Mouse (Mus musculus) embryonic facial prominence, embryonic 10.5 days (tissue): Measurements from ENCODE around the gene Rapsn. TPM values are rescaled to one million over a fixed set of nuclear protein-coding genes. Genes with fewer than 3 reads are reported as not detected.

Experiments used
- DNase-seq: peaks from one replicate; pipeline ENCODE4 v3.0.0-alpha.2; 2017; ENCODE audit warnings: low spot score
- H3K27ac ChIP-seq: fragments of 300-500 bp; sonication (generic); replicated peaks from 2 replicates; pipeline ENCODE4 v1.5.1; 2016; ENCODE audit warnings: mild to moderate bottlenecking
- H3K27me3 ChIP-seq: fragments of 300-500 bp; sonication (generic); replicated peaks from 2 replicates; pipeline ENCODE4 v1.6.1; 2016; ENCODE audit warnings: low read depth, mild to moderate bottlenecking; ENCODE audit not compliant: poor library complexity, severe bottlenecking
- H3K36me3 ChIP-seq: fragments of 300-500 bp; sonication (generic); replicated peaks from 2 replicates; pipeline ENCODE4 v1.6.1; 2016; ENCODE audit warnings: mild to moderate bottlenecking, moderate library complexity
- H3K4me1 ChIP-seq: fragments of 300-500 bp; sonication (generic); 2 replicates; pipeline ENCODE4 v1.6.1; 2016
- H3K4me3 ChIP-seq: fragments of 300-500 bp; sonication (generic); 2 replicates; pipeline ENCODE4 v1.5.1; 2016; ENCODE audit warnings: mild to moderate bottlenecking, moderate library complexity
- H3K9me3 ChIP-seq: fragments of 300-500 bp; sonication (generic); 2 replicates; pipeline ENCODE4 v1.6.1; 2016; ENCODE audit warnings: mild to moderate bottlenecking
- WGBS: fragments of 180-500 bp; shearing (Covaris S2); methylation state at CpG from one replicate; pipeline ENCODE4 v1.1.7; 2016; 5-methylcytosine and 5-hydroxymethylcytosine counted together
- polyA plus RNA-seq: library from polyadenylated mRNA; unstranded; fragments of >200 nt; fragmentation: Nextera tagmentation; extraction: Ambion mirVana; gene quantifications from 2 replicates; pipeline ENCODE4 v1.2.1, GENCODE M21; 2016

The Rapsn gene
- polyA plus RNA-seq, 1 experiment from 2014 or later = 1.2 TPM

DNA sequence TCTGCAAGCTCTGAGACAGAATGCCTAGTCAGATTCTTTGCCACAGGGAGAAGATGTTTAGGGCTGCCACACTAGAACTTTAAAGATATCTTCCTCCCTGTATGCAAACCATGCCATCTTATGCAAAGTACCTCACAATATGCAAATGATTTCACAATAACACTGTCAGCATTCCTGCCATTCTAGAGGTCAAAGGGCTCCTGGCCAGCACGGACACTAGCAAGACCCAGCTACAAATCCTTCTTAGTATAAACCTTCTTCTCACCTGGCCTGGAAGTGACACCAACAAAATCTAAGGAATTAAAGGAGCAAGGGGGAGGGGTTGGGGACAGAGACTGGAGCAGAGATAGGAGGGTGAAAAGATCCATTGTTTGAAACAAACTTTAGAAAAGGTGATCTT is 36.7 kb downstream of the Rapsn start:
- WGBS = 30% methylated on average over 1 of the region's 1 CpGs
- no peak overlapping the region for H3K27ac ChIP-seq
- H3K4me3 ChIP-seq = no peak overlapping the region
- H3K27me3 ChIP-seq = no peaks in the 10 kb centered on the region
- no peaks in the 10 kb centered on the region for H3K9me3 ChIP-seq
- peaks cover 35% of the 10 kb centered on the region for H3K4me1 ChIP-seq
- no peak for DNase-seq
- peaks cover 6% of the 10 kb centered on the region for H3K36me3 ChIP-seq

DNA sequence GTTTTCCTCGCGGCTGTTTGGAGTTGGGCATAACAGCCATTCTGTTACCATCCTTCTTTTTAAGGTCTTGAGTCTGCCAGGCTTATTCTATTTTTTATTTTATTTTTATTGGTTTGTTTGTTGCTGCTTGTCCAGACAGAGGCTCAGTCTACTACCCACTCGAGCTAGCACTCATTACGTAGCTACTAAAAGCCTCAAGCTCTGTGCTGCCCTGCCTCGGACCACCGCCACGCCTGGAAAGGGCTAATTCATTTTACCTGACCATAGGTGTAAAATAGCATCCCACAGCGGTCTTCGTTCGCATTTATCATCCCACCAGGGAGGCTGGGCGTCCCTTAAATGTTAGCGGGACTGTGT is 42.5 kb downstream of the Rapsn start:
- H3K27ac ChIP-seq = no peak overlapping the region
- WGBS = 18% methylated on average over 12 of the region's 12 CpGs
- DNase-seq = no peak
- peaks cover 20% of the 10 kb centered on the region for H3K4me1 ChIP-seq
- peaks cover 24% of the 10 kb centered on the region for H3K27me3 ChIP-seq
- no peaks in the 10 kb centered on the region for H3K9me3 ChIP-seq
- peak overlapping the region; percentile 63 for H3K4me3 ChIP-seq
- H3K36me3 ChIP-seq = no peaks in the 10 kb centered on the region

DNA sequence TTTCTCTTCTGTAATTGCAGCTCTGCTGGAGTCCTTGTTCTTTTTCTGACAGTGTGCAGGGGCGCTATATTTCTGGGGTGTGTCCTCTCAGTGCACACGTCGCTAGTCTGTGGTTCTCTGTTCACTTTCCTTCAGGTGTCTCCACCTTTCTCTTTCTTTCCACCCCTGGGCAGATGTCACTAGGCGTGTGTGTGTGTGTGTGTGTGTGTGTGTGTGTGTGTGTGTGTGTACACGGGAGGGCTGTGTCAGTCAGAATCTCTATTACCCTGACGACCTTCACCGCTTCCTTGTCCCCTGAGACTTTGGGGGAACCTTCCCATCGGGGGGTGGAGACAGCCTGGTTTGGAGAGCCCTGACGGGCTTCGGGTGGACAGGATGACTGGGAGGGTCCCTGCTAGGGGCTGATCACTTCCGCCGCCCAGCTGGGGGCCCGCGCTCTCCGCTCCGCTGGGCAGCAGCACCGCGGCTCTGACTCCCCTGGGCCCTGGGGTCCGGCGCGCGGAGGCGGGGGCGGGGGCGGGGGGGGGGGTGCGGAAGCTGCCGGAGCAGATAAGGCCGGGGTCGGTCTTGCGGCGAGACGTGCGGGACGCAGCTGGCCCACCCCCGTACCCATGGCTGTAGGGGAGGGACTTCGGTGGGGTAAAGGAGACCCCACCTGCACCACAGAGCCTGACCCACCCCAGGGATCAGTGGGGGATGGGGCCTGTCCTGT is 43.0 kb downstream of the Rapsn start:
- H3K27ac ChIP-seq = peak overlapping the region; percentile 80
- 2% methylated on average over 36 of the region's 36 CpGs for WGBS

DNA sequence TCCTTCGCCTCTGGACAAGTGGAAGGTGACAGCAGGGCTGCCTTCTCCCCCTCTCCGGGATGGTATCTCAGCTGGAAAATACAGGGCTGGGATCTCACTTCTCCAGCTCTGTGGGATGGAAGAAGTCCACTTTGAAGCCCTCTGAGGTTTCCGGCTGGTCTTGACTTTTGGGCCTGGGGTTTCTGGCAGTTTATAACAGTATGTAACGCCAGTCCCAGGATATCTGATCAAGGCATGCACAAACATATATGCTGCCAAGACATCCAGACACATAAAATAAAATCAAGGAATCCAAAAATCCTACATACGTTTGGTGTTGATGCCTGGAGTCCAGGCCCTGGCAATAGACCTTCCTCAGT is 43.6 kb downstream of the Rapsn start:
- WGBS = 31% methylated on average over 5 of the region's 5 CpGs
- Histone ChIP-seq H3K9me3 (no peaks in the 10 kb centered on the region), H3K27ac (peak overlapping the region; percentile 80)

More for the DNA sequence above, 43.0 kb downstream of the Rapsn start:
- H3K9me3 ChIP-seq = no peaks in the 10 kb centered on the region
- DNase-seq = peak; percentile 60
- H3K27me3 ChIP-seq = peaks cover 24% of the 10 kb centered on the region
- no peaks in the 10 kb centered on the region for H3K36me3 ChIP-seq
- peaks cover 23% of the 10 kb centered on the region for H3K4me1 ChIP-seq
- H3K4me3 ChIP-seq = peak overlapping the region; percentile 63

DNA sequence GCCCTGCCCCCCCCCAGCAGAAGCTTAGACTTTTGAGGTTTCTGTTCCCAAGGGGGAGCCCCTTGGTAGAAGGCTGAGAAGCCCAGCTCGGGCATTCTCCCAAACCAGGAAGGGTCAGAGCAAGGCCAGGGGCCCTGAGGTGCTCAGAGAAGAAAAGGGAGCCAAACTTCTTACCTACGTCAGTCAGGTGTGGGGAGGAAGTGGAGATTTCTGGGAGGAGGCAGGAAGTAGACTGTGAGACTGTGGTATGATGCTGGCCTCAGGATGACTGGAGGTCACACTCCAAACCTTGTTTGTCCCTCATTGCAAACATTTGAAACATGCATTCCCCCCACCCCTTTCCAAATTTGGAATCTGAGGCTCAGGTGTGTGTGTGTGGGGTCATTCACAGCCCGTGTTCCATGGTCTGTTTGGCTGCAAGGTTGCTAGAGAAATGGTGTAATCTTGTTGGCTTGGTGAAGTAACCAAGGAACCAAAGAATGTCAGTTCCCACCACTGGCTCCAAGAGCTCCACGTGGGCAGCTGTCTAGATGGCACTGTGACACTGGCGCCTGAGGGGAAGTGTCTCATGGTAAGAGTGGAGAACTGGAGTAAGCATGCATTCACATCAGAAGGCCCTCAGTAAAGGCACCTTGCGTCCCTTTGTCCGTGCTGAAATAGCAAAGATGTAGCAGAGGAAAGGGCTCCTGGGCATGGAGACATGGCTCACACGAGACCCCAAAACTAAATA is 45.5 kb downstream of the Rapsn start:
- H3K36me3 ChIP-seq = no peaks in the 10 kb centered on the region
- H3K4me3 ChIP-seq = no peak overlapping the region
- peaks cover 24% of the 10 kb centered on the region for H3K27me3 ChIP-seq
- 82% methylated on average over 8 of the region's 8 CpGs for WGBS
- DNase-seq = no peak
- H3K4me1 ChIP-seq = peaks cover 32% of the 10 kb centered on the region
- no peaks in the 10 kb centered on the region for H3K9me3 ChIP-seq
- no peak overlapping the region; the same call in 1 of the 2 replicates for H3K27ac ChIP-seq

More for the DNA sequence above, 43.6 kb downstream of the Rapsn start:
- no peak for DNase-seq
- Histone ChIP-seq H3K27me3 (peaks cover 24% of the 10 kb centered on the region), H3K4me3 (peak overlapping the region; percentile 63), H3K4me1 (peaks cover 23% of the 10 kb centered on the region), H3K36me3 (no peaks in the 10 kb centered on the region)

DNA sequence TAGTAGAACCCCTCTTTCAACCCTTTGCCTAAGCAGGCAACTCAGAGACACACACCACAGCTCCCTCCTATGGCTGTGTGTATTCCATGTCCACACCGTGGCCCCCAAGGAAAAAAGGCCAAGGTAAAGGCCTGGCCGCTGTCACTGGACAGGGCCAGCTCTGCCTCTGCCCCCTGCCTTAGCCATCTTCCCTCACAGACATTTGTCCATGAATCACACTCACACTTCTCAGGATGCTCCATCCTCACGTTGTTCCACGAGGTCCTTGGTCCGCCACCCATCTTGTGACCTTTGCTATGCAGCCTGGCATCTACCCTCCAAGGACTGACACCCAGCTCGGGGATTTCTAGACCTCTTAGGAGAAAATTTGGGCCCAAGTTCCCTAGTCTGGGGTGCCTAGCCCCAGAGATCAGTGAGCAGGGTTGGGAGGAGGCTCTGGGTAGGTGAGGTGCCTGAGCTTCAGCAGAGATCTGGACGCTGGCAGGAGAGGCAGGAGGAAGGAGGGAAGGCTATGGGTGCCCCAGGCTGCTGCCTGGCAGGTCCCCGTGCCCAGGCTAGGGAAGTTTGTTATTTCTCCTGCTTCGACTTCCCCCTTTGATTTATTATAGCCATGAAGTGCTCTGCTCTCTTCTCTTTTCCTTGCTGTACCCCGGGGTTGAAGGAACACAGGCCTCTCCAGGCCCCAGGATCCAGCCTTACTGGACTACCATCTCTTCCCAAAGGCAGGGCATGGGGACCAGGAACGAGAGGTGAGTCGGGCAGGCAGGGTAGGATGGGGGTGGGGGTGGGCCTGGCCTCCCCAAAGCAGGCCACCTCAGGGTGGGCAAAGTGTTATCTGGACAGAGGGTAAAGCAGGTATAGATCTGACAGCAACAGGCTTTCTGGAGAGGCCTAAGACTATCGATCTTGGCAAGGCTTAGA is 46.6 kb downstream of the Rapsn start, which contains the start of gene Spi1:
Spi1 (plus strand) TSS at position 616 of the 921 bp plus-strand sequence.
- Histone ChIP-seq H3K4me1 (peaks cover 39% of the 10 kb centered on the region), H3K9me3 (no peaks in the 10 kb centered on the region), H3K4me3 (no peak within 1 kb of the TSS), H3K27me3 (peaks cover 24% of the 10 kb centered on the region), H3K27ac (peak within 1 kb of the TSS; percentile 61), H3K36me3 (no peaks in the 10 kb centered on the region)
- no peak for DNase-seq
- 85% methylated on average over 13 of the region's 13 CpGs for WGBS

DNA sequence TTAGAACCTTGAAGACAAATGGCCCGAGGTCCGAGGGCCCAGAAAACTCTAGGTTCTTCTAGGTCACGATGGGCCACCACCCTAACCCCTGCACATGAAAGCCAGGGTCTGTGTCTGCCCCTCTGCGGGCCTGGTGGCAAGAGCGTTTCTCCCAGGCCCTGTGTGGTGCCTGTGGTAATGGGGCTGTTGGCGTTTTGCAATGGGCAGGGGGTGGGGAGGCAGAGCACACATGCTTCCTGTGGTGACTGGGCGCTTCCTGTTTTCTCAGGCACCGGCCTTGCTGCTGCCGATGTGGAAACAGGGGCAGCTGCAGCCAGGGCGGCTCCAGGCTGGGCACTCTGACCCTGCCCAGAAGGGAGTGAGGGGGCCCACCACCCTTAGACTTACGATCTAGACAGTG is 47.4 kb downstream of the Rapsn start:
- no peak overlapping the region for H3K4me3 ChIP-seq
- H3K9me3 ChIP-seq = no peaks in the 10 kb centered on the region
- no peaks in the 10 kb centered on the region for H3K36me3 ChIP-seq
- peaks cover 37% of the 10 kb centered on the region for H3K4me1 ChIP-seq
- DNase-seq = no peak
- H3K27ac ChIP-seq = peak overlapping the region; percentile 61
- WGBS = 67% methylated on average over 11 of the region's 11 CpGs
- peaks cover 19% of the 10 kb centered on the region for H3K27me3 ChIP-seq

DNA sequence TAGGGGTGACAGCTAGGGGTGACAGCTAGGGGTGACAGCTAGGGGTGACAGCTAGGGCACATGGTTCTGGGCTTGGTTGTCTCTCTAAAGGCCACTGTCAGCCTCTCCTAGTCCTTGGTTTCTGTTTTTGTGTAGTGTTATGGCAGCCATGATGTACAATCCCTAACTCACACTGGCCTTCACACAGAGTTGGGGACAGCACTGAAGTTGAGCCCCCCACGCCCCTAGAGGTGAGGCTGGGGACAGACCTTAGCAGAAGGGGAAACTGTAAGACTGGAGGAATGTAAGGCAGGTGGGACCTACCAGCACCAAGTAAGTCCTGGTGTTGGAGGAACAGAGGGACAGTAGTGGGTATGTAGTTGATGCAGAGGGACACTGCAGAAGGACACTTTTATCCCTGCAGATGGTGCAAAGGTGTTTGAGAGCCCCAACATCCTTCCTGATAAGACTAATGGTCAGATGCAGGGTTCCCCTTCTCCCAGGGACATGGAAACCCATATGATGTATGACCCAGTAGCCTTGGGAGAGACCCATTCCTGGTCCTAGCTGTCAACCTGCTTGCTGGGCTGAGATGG is 48.0 kb downstream of the Rapsn start:
- Histone ChIP-seq H3K4me1 (peaks cover 31% of the 10 kb centered on the region), H3K27me3 (peaks cover 13% of the 10 kb centered on the region), H3K9me3 (no peaks in the 10 kb centered on the region), H3K4me3 (no peak overlapping the region), H3K36me3 (no peaks in the 10 kb centered on the region), H3K27ac (peak overlapping the region; percentile 61)
- 68% methylated on average over 1 of the region's 1 CpGs for WGBS
- no peak for DNase-seq

DNA sequence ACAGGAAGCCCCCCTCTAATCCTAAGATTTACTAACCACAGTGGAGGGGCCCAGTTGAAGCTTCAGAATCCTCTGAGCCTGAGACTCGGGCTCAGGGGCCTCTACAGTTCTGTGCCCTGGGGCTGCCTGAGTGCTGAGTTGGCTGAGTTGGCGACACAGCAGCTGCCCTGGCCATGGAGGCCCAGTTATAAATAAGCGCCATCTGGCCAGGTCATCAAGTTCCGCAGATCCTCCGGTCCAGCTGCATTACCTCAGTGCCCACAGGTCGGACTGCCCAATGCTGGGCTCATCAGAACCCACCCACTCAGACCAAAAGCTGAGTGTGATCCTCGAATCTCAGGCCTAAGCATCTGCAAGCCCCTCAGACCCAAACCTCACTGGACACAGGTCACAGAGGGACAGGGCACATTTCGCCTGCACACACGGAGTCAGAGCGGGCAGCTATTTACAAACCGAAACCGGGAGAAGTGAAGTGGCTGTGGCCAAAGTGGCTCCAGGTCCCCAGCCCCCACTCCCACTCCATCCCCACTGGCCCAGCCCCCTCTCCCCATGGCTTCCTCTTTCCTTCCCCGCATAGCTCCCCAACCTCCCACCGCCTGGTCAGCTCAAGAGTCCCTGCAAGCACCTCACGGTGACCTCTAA is 48.9 kb downstream of the Rapsn start:
- DNase-seq = no peak
- H3K27ac ChIP-seq = 0 out of 2 replicates have a peak overlapping the region, but pooled peaks have one; percentile 21
- 83% methylated on average over 15 of the region's 15 CpGs for whole genome bisulfite sequencing
- peaks cover 23% of the 10 kb centered on the region for H3K4me1 ChIP-seq
- peaks cover 5% of the 10 kb centered on the region for H3K27me3 ChIP-seq
- no peak overlapping the region for H3K4me3 ChIP-seq
- no peaks in the 10 kb centered on the region for H3K9me3 ChIP-seq
- no peaks in the 10 kb centered on the region for H3K36me3 ChIP-seq

DNA sequence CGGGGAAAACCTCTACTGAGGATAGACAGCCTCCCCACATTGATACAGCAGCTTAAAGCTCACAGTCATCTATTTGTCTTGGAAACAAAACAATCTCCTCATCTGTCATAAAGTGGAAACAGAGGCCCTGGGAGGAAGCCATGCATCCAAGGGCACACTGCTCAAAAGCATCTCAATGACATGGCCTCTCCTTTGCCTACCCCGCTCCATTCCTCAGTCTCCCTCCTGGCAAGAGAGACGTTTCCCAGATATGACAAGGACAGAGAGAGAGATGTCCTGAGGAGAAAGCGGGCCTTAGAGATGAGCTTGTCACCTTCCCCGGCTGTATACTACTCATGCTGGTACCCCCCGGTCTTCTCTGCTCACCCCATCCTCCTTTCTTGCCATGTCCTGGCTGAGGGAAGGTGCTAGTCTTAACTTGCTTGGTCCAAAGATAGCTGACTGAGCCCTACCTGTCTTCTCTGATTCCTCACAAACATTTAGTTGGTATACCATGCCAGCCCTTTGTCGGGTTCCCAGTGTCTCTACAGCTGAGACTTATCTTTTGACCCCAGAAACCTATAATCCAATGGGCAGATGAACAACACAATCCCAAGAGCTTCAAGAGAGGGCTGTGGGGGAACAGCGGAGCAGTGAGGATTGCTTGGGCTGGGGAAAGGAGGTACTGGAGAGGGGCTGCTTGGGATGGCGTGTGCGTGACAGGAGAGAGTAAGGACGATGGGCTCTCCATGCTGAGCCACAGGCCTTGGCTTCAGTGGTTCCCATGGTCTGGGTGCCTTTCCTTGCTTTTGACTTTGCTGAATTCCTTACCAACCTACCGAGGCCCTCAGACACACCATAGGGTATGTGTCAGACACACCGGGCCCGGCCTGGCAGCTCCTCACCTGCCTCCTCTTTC is 50.3 kb downstream of the Rapsn start:
- Histone ChIP-seq H3K4me3 (no peak overlapping the region), H3K27me3 (no peaks in the 10 kb centered on the region), H3K27ac (peak overlapping the region; percentile 4; the same call in 1 of the 2 replicates), H3K9me3 (no peaks in the 10 kb centered on the region), H3K36me3 (no peaks in the 10 kb centered on the region), H3K4me1 (peaks cover 23% of the 10 kb centered on the region)
- 86% methylated on average over 14 of the region's 14 CpGs for WGBS
- no peak for DNase-seq
